Mouse (Mus musculus) heart, postnatal 0 days (tissue): ENCODE measurements around the gene Trp63.

Experiments used
- CTCF ChIP-seq: IDR thresholded peaks from 2 replicates; pipeline ENCODE4 v1.5.1; 2016; ENCODE audit warnings: antibody characterized with exemption, control low read depth, low read depth
- EP300 ChIP-seq: IDR thresholded peaks from 2 replicates; pipeline ENCODE4 v1.6.1; 2016; ENCODE audit warnings: antibody characterized with exemption, low read depth

GRCm38 (mm10) chr16:25784246-25784645 lies 100.7 kb downstream of the Trp63 start:
- TF ChIP-seq CTCF (no peak), EP300 (no peak)
